Mouse (Mus musculus) stomach, embryonic 16.5 days (tissue): ENCODE results near the gene Spsb1. TPM values are rescaled to one million over a fixed set of nuclear protein-coding genes. Genes with fewer than 3 reads are reported as not detected.

ENCODE experiments used
- ATAC-seq: fragments of 200-750 bp; cut with Nextera tagmentation; 2 replicates; pipeline ENCODE4 v1.8.0; 2017; ENCODE audit warnings: moderate number of reproducible peaks, moderate TSS enrichment; ENCODE audit not compliant: insufficient read depth, low FRiP score
- H3K27ac ChIP-seq: fragments of 300-500 bp; sonication (generic); 2 replicates; pipeline ENCODE4 v1.5.1; 2014; ENCODE audit warnings: low read length
- H3K27me3 ChIP-seq: fragments of 300-500 bp; sonication (generic); 2 replicates; pipeline ENCODE4 v1.6.1; 2014; ENCODE audit warnings: low read length, control low read depth, mixed read lengths; ENCODE audit not compliant: control insufficient read depth, insufficient read depth
- H3K36me3 ChIP-seq: fragments of 300-500 bp; sonication (generic); 2 replicates; pipeline ENCODE4 v1.6.1; 2014; ENCODE audit warnings: low read length; ENCODE audit not compliant: control insufficient read depth, insufficient read depth
- H3K4me1 ChIP-seq: fragments of 300-500 bp; sonication (generic); 2 replicates; pipeline ENCODE4 v1.6.1; 2014; ENCODE audit warnings: low read length, control low read depth, mixed read lengths; ENCODE audit not compliant: control insufficient read depth, insufficient read depth
- H3K4me2 ChIP-seq: fragments of 300-500 bp; sonication (generic); 2 replicates; pipeline ENCODE4 v1.6.1; 2014; ENCODE audit warnings: low read depth, low read length, mixed read lengths
- H3K4me3 ChIP-seq: fragments of 300-500 bp; sonication (generic); replicated peaks from 2 replicates; pipeline ENCODE4 v1.5.1; 2014; ENCODE audit warnings: mild to moderate bottlenecking, low read length
- H3K9ac ChIP-seq: fragments of 300-500 bp; sonication (generic); 2 replicates; pipeline ENCODE4 v1.6.1; 2014; ENCODE audit warnings: low read length
- H3K9me3 ChIP-seq: fragments of 300-500 bp; sonication (generic); replicated peaks from 2 replicates; pipeline ENCODE4 v1.6.1; 2016; ENCODE audit warnings: low read length, control low read depth; ENCODE audit not compliant: control insufficient read depth
- WGBS: fragments of 180-500 bp; shearing (Covaris S2); extraction: QIAGEN DNeasy Blood & Tissue Kit; methylation state at CpG from one replicate; pipeline ENCODE4 v1.1.7; 2014; 5-methylcytosine and 5-hydroxymethylcytosine counted together
- polyA plus RNA-seq: library from polyadenylated mRNA; unstranded; fragments of >200 nt; fragmentation: Nextera tagmentation; extraction: Ambion mirVana; gene quantifications from 2 replicates; pipeline ENCODE4 v1.2.1, GENCODE M21; 2015

Gene Spsb1
- 14.6 and 17.0 TPM in 2 replicates for polyA plus RNA-seq

GRCm38 (mm10) chr4:149954893-149955439 is at the start of gene Spsb1:
Spsb1 (minus strand) TSS chr4:149955043.
- under 1% methylated on average over 51 of the region's 51 CpGs for WGBS
- peak within 1 kb of the TSS; percentile 71 for H3K4me3 ChIP-seq
- H3K27me3 ChIP-seq: peaks cover 17% of the 10 kb centered on the region; the same call in 1 of the 2 replicates
- peak within 1 kb of the TSS; percentile 91 for H3K9ac ChIP-seq
- peaks cover 12% of the 10 kb centered on the region; the same call in 1 of the 2 replicates for H3K4me1 ChIP-seq
- ATAC-seq: peak; percentile 96
- no peaks in the 10 kb centered on the region for H3K9me3 ChIP-seq
- H3K4me2 ChIP-seq: peak within 1 kb of the TSS; percentile 100
- H3K27ac ChIP-seq: peak within 1 kb of the TSS; percentile 76
- H3K36me3 ChIP-seq: no peaks in the 10 kb centered on the region

DNA sequence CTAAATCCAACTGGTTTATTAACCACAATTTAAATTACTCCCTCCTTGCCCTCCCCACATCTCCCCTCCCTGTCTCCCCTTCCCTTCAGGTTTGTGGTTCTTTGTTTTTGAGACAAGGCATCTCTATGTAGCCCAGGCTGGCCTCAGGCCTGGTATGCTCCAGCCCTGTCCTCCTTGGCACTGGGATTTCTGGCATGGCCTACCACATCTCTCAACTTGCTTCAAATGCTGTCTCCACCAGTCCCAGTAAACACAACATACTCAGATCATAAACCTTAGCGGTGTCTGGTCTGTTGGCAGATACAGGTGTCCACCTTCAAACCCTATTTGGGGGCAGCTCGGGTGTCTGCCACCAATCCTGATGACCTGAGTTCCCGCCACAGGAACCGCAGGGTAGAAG is 48.8 kb upstream of the Spsb1 start:
- Histone ChIP-seq H3K4me2 (no peak overlapping the region), H3K9me3 (no peaks in the 10 kb centered on the region), H3K27me3 (no peaks in the 10 kb centered on the region), H3K9ac (0 out of 2 replicates have a peak overlapping the region, but pooled peaks have one; percentile 16), H3K4me3 (no peak overlapping the region), H3K36me3 (no peaks in the 10 kb centered on the region), H3K27ac (peak overlapping the region; percentile 76), H3K4me1 (peaks cover 61% of the 10 kb centered on the region)
- 57% methylated on average over 4 of the region's 4 CpGs for WGBS
- ATAC-seq: no peak

DNA sequence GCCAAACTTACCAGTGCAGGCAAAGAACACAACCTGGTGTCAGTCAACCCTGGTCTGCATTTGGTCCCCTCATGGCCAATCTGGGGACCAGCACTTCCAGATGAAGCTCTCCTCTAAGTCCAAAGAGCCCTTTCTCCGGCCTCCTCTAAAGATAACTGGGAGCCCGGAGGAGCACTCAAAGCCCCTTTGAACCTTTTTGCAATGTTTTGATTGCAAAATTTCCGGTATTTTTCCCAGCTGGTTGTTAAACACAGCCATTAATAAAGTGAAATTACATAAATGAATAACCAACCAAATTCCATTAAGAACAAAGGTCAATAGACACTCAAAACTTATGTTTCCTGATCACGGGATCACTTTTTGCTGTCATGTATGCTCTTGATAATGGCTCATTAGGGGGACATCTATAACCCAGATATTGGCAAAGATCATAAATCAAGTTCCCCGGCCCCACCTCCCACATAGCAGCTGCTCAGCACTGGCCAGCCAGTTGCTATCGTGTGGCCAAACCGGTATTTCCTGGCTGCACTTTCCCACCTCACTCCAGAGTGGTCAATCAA is 48.3 kb upstream of the Spsb1 start:
- H3K36me3 ChIP-seq: no peaks in the 10 kb centered on the region
- 19% methylated on average over 7 of the region's 7 CpGs for WGBS
- no peaks in the 10 kb centered on the region for H3K27me3 ChIP-seq
- H3K9me3 ChIP-seq: no peaks in the 10 kb centered on the region
- peak; percentile 64 for ATAC-seq
- peak overlapping the region; percentile 76 for H3K27ac ChIP-seq
- no peak overlapping the region for H3K4me3 ChIP-seq
- no peak overlapping the region for H3K4me2 ChIP-seq
- no peak overlapping the region for H3K9ac ChIP-seq
- peaks cover 60% of the 10 kb centered on the region for H3K4me1 ChIP-seq

DNA sequence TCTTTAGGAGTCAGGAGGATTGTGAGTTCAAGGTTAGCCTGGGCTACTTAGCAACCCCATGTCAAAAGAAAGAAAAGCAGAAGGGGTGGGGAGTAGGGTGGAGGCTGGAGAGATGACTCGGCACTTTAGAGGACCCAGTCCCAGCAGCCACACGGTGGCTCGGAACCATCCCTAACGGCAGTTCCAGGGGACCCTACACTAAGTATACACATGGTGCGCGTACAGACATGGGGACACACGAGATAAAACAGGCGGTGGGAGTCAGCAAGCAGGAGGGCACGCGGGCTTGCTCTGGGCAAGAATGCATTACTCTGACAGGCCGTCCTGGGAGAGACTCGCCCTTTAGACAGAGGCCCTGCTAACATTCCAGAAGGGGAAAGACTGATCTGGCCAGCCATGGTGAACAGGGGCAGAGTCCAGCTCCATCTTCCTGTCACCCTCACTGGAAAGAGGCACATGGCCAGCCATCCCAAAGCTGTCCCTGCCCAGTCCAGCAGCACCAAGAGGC is 47.2 kb upstream of the Spsb1 start:
- Histone ChIP-seq H3K4me2 (peak overlapping the region; percentile 32; the same call in 1 of the 2 replicates), H3K4me1 (peaks cover 51% of the 10 kb centered on the region), H3K27me3 (no peaks in the 10 kb centered on the region), H3K9me3 (no peaks in the 10 kb centered on the region), H3K9ac (peak overlapping the region; percentile 49), H3K27ac (peak overlapping the region; percentile 74), H3K4me3 (0 out of 2 replicates have a peak overlapping the region, but pooled peaks have one; percentile 7), H3K36me3 (no peaks in the 10 kb centered on the region)
- WGBS: 46% methylated on average over 12 of the region's 12 CpGs
- ATAC-seq: no peak

GRCm38 (mm10) chr4:150001221-150001860 is 46.5 kb upstream of the Spsb1 start:
- ATAC-seq: no peak
- Histone ChIP-seq H3K4me3 (no peak overlapping the region), H3K27ac (peak overlapping the region; percentile 74), H3K4me2 (peak overlapping the region; percentile 19; the same call in 1 of the 2 replicates), H3K27me3 (no peaks in the 10 kb centered on the region), H3K4me1 (peaks cover 51% of the 10 kb centered on the region), H3K9me3 (no peaks in the 10 kb centered on the region), H3K9ac (peak overlapping the region; percentile 57; the same call in 1 of the 2 replicates), H3K36me3 (no peaks in the 10 kb centered on the region)
- WGBS: 46% methylated on average over 10 of the region's 10 CpGs

GRCm38 (mm10) chr4:149999931-150000555 is 45.2 kb upstream of the Spsb1 start:
- no peaks in the 10 kb centered on the region for H3K27me3 ChIP-seq
- ATAC-seq: no peak
- H3K4me2 ChIP-seq: peak overlapping the region; percentile 19; the same call in 1 of the 2 replicates
- no peaks in the 10 kb centered on the region for H3K9me3 ChIP-seq
- 0 out of 2 replicates have a peak overlapping the region, but pooled peaks have one; percentile 13 for H3K9ac ChIP-seq
- peaks cover 57% of the 10 kb centered on the region for H3K4me1 ChIP-seq
- H3K4me3 ChIP-seq: no peak overlapping the region
- 0 out of 2 replicates have a peak overlapping the region, but pooled peaks have one; percentile 74 for H3K27ac ChIP-seq
- no peaks in the 10 kb centered on the region for H3K36me3 ChIP-seq
- 78% methylated on average over 15 of the region's 15 CpGs for WGBS

GRCm38 (mm10) chr4:149999510-149999900 is 44.7 kb upstream of the Spsb1 start:
- Histone ChIP-seq H3K4me2 (no peak overlapping the region), H3K9ac (no peak overlapping the region), H3K27ac (0 out of 2 replicates have a peak overlapping the region, but pooled peaks have one; percentile 2), H3K4me1 (peaks cover 57% of the 10 kb centered on the region), H3K27me3 (no peaks in the 10 kb centered on the region), H3K4me3 (no peak overlapping the region), H3K9me3 (no peaks in the 10 kb centered on the region), H3K36me3 (no peaks in the 10 kb centered on the region)
- no peak for ATAC-seq
- 76% methylated on average over 9 of the region's 9 CpGs for WGBS

DNA sequence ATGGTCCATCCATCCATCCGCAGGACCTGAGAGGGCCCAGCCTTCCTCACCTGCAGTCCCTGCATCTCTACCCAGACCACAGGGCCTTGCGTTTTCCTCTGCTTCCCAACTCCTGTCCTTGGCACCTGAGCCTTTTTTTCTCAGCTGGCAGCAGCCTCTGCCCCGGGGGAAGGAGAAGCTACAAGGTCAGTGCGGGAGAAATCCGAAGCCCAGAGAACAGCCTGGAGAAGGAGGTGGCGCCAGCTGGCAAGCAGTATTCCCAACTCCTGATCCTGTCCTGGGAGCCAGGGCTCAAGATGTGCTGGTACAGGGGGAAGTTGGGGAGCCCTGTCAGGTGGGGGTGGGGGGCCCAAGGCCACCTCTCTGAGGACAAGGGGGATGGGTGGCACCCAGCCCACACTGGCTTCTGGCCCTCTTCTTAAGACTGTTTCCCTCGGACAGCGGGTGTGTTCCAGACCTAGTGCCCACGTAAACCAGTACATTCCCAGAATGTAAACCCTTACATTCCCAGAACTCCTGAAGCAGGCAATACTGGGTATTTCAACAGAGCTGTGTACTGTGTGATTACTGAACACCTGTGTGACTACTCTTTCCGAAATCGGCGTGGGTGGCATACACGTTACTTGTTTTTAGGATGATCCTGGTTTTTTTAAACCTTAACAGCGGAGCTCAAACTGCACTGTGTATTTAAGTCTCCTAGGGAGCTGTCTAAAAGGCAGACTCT is 44.1 kb upstream of the Spsb1 start:
- Histone ChIP-seq H3K36me3 (no peaks in the 10 kb centered on the region), H3K27ac (peak overlapping the region; percentile 30; the same call in 1 of the 2 replicates), H3K4me1 (peaks cover 53% of the 10 kb centered on the region), H3K9ac (no peak overlapping the region), H3K9me3 (no peaks in the 10 kb centered on the region), H3K4me2 (no peak overlapping the region), H3K27me3 (no peaks in the 10 kb centered on the region), H3K4me3 (no peak overlapping the region)
- WGBS: 86% methylated on average over 14 of the region's 14 CpGs
- no peak for ATAC-seq
